Mouse (Mus musculus) liver, adult (tissue): ENCODE measurements around the gene Olfr1406.

Source experiments
- GATA4 ChIP-seq: IDR thresholded peaks from 2 replicates; pipeline ENCODE4 v1.6.1; 2014; ENCODE audit warnings: mild to moderate bottlenecking, low read length; ENCODE audit not compliant: insufficient replicate concordance

Olfr1406 gene

GRCm38 (mm10) chr1:173190540-173190939 lies at the start of gene Olfr1406:
Olfr1406 (minus strand) TSS chr1:173190640.
- TF ChIP-seq GATA4 = no peak

- TF ChIP-seq GATA4 = no peak
Measured at GRCm38 (mm10) chr1:173227081-173227480, 36.6 kb upstream of the Olfr1406 start, which contains the start of gene Fcer1a. Fcer1a (minus strand) TSS chr1:173227214.

- TF ChIP-seq GATA4 = no peak
Measured at GRCm38 (mm10) chr1:173216481-173216880, 26.0 kb upstream of the Olfr1406 start.

GRCm38 (mm10) chr1:173212092-173212491 lies 21.7 kb upstream of the Olfr1406 start, which contains the start of gene Olfr1404:
Olfr1404 (plus strand) TSS chr1:173212392.
- TF ChIP-seq GATA4 = no peak

GRCm38 (mm10) chr1:173197508-173197907 lies 7.1 kb upstream of the Olfr1406 start, which contains the start of gene Olfr218:
Olfr218 (plus strand) TSS chr1:173197808.
- TF ChIP-seq GATA4 = no peak

- TF ChIP-seq GATA4 = no peak
Measured at GRCm38 (mm10) chr1:173196359-173196758, 5.9 kb upstream of the Olfr1406 start.

- TF ChIP-seq GATA4 = no peak
Measured at GRCm38 (mm10) chr1:173192059-173192458, 1.6 kb upstream of the Olfr1406 start.

GRCm38 (mm10) chr1:173174154-173174842 lies 16.1 kb downstream of the Olfr1406 start:
- TF ChIP-seq GATA4 = no peak

- TF ChIP-seq GATA4 = no peak
Measured at GRCm38 (mm10) chr1:173137274-173137673, 53.2 kb downstream of the Olfr1406 start, which contains the start of gene Olfr1408. Olfr1408 (minus strand) TSS chr1:173137374.
